Mouse (Mus musculus) frontal cortex, adult (tissue): ENCODE data around the gene 2510002D24Rik.

Experiments used
- ATAC-seq: cut with Nextera tagmentation; 2 replicates; pipeline ENCODE4 v1.9.2; 2017; ENCODE audit warnings: mild to moderate bottlenecking, moderate library complexity, mixed read lengths; ENCODE audit not compliant: low TSS enrichment

Gene 2510002D24Rik

DNA sequence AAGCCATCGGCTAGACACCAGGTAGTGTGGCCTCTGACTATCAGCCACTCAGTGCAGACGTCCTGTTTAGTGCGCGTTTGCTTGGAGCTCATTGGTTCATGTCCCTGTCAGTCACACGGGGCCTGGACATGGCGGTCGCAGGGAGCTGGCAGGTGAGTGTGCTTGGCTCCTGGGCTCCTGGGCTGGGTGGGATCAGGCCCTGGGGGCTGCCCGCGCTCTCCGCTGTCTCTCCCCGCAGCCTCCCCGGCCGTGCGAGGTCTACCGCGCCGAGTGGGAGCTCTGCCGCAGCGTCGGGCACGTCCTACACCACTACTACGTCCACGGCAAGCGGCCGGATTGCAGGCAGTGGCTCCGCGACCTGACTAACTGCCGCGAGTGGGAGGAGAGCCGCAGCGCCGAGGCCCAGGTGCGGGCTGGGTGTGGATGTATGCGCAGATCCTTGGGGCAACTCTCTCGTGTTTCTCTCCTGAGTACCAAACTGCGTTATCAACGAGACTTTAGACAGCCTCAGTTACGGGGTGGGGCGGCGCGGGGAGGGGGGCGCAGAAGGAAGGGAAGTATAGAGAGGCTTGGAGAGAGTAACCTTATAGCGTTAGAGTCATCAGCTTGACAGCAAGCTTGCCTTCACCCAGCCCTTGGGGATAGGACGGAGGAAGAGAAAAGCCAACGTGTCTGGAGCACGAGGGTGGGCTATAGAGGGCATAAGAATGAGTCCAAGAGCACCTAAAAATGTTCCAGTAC lies at the start of gene 2510002D24Rik, which contains the start of gene Gm28539:
TSS of gene 2510002D24Rik (plus strand) at position 111 of the 741 bp plus-strand sequence.
TSS of gene Gm28539 (plus strand) at position 117 of the 741 bp plus-strand sequence.
- ATAC-seq: peak; percentile 99

DNA sequence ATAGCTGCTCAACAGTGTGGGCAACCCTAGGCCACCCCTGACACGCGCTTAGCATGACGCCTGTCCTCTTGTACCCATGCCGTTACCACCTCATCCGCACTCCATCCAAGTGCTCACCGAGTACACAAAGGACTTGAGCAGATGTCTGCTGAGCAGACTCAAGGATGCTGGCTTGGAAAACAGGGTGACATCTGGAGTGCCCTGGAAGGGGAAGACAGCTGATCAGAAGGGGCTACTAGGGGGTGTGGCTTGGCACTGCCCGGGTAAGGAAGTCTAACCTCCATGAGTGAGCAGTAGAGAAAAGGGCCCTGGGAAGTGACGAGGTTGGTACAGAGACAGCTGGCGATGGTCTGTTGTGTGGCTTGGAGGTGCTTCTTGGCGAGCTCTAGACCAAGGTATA lies 49.7 kb upstream of the 2510002D24Rik start:
- no peak for ATAC-seq

DNA sequence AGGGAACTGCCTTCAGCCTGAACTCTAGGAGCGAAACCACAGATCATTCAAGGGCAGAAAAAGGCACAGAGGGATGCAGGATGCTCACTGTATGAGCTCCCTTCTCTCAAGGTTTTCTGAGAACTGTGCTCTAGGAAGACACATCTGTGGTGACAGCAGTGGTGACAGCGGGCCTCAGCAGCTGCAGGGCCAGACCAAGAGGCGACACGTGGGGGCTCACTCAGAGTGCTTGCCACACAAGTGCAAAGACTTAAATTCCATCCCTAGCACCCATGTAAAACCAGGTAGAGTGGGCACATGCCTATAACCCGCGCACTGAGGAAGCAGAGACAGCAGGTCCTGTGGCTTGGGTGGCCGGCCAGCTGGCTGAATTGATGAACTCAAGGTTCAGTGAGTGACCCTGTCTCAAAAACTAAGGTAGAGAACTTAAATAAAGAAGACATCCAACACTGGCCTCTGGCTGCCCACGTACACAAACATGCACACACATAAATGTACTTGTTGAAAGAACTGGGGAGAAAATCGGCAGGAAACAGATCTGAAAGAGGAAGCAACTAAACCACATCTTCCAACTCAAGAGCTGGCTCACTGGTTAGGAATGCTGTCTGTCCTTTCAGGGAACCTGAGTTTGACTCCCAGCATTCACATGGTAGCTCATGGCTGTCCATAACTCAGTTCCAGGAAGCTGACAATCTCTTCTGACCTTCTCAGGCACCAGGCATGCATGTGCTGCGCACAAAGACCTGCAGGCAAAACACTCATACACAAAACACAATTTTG lies 47.6 kb upstream of the 2510002D24Rik start:
- ATAC-seq: no peak

DNA sequence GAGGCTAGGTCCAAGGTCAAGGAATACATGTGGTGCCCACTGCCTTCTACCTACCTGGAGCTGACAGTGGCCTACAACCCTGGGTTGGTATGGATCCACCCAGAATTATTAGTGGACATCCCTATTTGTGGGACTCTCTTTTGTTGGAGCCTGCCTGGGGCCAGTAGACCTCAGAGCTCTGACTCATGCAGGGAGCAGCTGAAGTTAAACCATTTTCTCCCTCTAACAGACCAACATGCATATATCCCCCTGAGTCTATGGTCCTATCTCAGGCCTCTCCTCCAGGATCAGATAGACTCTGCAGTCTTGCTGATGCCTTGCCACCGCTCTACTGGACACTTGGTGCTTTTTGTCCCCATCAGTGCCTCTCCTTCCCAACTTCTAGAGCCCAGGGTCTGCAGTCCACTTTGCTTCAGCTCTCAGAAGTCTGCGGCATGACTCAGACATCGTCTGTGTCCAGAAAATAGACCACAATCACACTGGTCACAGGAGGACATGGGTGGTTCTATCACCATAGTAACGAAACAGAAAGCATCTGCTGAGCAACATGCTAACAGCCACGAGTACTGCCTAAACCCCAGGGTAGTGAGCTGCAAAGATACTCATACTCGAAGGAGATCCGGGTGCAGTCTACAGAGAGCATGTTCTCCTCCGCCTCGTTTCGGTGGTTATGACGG lies 41.0 kb upstream of the 2510002D24Rik start:
- ATAC-seq: peak; percentile 80

DNA sequence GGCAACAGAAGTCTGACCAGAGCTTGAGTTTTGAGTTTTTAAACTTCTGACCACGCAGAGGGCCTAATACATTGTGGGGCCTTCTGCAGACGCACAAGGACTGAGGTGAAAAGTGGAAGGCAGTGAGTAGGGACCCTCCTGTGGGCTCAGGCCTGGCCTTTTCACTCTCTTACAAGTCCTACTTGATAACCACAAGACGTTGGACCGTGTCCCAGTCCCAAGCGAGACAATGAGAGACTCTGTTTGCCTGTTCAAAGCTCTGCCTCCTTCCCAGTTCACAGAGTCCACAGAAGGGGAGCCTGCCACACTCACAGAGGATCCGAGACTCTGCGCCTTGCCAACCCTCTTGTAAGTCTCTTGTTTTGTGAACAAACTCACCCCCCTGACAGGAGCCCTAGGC lies 39.7 kb upstream of the 2510002D24Rik start:
- ATAC-seq: no peak

DNA sequence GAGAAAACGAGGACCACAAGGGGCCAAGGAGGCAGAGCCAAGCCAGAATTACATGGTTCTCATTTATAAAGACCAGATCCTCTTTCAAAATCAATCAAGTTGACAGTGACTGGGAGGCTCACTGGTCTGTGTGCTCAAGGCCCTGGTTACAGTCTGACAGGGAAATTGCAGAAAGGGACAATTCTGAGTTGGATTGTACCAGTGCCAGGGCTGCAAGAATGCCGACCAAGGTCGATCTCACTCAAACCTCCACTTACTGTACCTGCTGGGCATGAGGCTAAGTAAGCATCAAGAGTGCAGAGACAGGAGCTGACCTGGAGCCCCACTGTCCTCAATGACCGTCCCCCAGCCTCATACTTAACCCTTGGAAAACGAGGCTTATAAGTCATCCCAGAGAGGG lies 38.2 kb upstream of the 2510002D24Rik start:
- ATAC-seq: no peak

DNA sequence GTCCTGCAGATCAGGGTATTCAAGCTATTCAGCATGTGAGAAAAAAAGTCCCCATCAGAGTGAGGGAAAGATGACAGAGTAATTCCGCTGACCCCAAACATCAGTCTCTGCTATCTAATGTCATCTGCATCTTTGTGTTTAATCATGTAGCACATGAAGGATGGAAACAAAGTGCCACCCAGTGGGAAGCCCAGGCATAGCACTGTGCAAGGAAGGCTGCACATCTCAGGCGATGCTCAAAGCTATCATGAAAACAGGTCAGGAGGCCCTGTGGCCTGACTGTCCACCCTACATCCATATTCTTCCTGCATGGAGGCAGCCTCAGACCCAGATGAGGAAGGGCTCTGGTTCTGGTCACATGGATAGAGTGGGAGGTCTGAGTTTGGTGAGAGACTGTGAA lies 37.5 kb upstream of the 2510002D24Rik start:
- peak; percentile 84 for ATAC-seq

DNA sequence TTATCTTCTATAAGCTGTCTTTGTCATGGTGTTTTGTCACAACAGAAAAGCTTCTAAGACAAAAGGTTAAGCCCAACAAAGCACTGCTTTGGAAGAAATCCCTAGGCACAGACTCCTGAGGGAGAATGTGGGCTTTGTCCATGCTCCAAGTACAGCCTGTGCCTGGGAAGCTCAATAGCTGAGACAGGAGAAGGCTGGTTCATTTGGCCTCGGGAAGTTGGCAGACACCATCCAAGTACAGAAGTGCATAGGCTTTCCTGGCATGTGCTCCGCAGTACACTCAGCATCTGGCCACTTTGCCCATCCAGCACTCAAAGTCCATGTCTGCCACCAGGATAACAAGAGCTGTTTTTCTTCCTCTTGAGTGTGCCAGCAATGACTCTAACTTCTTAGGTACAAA lies 30.6 kb upstream of the 2510002D24Rik start:
- ATAC-seq: no peak

DNA sequence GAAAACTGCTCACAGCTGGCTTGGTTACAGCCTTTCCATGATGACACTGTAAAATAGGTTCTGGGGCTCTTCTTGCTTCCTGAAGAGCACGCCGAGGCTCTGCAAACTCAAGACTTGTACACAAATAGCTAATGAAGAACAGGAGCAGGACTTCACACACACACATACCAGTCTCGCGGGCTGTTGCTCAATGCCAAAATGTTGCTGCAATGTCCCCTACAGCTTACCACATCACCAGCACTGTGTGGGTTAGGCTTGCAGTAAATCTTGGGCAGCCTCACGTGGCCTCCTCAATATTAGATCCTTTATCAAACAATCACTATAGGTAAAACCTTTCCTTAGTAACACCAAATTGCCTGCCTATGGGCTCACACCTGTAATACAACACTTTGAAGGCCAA lies 27.4 kb upstream of the 2510002D24Rik start:
- ATAC-seq: no peak

DNA sequence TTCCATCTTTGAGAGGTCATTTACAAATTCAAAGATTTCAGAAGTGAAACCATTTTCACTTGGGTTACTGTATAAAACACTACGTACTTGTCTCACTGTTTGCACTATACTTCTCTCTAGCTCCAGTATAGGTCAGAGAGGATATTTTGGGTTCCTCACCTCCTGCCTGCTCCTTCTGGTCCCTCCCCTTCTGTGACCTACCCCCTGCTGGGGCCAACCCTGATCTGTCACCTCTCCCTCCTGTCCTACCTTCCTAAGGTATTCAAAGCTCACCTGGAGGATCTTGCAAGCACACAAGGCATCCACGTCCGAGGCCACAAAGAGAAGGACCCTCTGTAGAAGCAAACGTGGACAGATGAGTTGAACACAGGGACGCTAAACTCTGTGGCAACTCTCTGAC lies 25.3 kb upstream of the 2510002D24Rik start:
- ATAC-seq: no peak

DNA sequence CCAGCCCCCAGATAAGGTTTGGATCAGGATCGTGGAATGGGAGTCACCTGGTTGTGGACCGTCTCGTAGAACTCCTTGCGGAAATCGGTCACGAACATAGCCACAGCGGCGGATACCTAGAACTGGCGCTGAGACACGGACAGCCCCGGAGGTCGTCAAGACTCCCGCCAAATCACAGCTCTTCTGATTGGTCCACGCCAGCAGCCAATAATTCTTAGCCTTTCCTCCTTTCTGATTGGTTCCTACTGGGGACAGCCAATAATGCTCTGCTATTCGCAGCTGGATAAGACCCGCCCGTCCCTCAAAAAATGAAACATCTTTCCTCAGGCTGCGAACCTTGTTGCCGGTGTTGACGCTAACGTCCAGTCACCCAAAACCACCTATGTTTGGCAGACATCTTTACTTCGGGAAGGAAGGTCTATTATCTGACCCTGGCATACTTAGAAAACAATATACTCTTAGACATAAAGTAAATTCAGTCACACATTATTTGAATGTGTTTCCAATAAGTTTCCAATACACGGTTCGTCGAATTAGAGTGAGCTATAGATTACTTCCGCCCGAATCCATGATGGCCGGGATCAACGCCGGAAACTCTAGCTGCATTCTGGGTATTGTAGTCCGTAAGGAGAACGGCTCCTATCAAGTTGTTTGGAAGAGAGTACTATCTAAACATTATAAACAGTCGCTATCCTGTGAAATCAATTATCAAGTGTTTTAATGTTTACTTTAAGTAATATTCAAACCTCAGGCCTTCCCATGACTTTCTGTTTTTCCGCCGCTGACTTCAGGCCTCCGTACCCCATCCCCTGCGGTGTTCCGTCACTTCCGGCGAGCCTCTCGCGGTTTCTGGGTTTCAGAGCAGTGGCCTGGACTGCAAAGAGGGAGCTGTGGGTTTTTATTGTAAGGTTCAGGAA lies 24.7 kb upstream of the 2510002D24Rik start, which contains the start of the genes Ufd1 and Cdc45:
TSS of gene Ufd1 (plus strand) at position 312 of the 917 bp plus-strand sequence.
TSS of gene Cdc45 (minus strand) at position 520 of the 917 bp plus-strand sequence.
- peak; percentile 95 for ATAC-seq

DNA sequence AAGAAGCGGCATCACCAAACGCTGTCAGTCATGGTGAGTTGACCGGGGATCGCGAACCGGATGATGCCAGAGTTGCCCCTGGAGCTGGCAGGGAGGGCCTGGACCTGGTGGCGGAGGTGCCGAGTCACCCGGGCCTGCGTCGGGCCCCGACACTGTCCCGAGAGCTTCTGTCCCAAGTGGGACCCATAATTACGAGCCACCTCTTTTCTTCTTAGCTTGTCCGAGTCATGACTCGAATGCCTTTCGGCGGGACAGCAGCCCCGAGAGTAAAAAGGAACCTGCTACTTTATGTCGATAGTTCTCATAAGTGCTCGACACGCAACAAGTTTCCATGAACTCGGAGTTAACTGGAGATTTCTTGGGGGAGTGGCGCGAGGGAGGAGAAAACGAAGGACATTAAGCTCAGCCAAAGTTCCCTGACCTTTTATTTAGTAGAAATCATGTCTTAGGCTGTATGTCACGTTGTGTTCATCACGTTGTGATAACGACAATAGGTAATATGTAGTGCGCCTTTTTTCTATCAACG lies 23.9 kb upstream of the 2510002D24Rik start:
- ATAC-seq: peak; percentile 18

DNA sequence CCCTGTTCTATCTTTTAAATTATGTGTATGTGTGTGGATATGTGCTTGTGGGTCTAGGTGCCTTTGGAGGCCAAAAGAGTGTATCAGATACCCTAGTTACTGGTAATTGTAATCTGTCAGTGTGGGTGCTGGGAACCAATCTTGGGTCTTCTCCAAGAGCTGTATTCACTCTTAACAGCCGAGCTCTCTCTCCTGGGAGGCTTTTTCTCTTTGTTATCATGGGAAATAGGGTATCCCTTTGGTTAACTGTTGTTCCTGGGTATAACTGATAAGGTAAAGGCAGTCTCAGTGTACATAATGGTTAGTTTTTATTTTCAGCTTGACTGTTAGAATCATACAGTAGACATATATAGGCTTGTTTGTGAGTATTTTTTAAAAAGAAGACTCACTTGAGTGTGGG lies 14.0 kb upstream of the 2510002D24Rik start:
- no peak for ATAC-seq

DNA sequence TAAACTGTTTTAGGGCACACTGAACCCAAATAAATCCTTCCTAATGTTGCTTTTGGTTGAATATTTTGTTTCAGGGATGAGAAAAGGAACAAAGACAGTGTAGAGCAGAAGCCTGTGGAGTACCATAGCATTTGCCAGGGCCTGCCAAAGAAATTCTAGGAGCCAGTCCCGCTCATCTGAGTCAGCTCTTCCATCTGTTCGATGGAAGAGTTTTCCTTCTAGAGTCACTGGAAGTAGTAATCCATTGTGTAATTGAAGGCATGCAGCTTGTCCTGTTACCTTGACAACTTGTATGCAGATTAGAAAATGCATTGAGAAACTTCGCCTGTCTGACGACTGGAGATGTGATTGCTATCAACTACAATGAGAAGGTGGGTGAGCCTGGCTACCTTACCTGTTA lies 13.5 kb upstream of the 2510002D24Rik start:
- ATAC-seq: peak; percentile 95

DNA sequence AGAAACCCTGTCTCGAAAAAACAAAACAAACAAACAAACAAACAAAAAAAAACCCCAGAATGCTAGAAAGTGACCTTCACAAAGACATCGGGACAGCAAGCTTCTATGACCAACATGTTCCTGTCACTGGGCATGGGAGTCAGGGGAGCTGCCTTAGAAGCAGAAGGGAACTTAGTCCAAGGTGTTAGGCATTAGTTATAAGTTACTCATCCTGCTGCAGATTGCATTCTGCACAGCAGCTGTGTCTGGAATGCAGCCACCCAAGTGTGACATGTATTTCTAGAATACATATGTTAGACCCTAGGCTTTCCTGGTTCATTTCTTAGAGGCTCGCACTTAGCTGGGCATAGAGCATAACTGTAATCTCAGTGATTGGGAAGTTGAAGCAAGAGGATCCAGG lies 7.7 kb upstream of the 2510002D24Rik start:
- no peak for ATAC-seq

DNA sequence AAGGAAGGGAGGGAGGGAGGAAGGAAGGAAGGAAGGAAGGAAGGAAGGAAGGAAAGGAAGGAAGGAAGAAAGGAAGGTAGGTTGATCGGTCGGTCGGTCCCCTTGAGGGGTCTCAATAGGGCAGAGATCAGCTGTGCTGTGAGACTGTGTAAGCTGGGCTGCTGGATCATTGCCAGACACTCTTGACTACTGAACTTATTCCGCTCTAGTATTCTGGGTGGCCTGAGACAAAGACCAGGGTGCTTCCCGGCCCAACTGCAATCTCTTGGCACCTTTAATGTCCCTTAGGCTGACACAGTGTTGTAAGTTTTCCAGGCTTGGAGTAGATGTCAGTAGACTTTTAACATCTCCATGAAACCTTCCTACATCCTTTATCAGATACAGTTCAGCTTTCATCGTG lies 7.3 kb upstream of the 2510002D24Rik start:
- ATAC-seq: no peak

DNA sequence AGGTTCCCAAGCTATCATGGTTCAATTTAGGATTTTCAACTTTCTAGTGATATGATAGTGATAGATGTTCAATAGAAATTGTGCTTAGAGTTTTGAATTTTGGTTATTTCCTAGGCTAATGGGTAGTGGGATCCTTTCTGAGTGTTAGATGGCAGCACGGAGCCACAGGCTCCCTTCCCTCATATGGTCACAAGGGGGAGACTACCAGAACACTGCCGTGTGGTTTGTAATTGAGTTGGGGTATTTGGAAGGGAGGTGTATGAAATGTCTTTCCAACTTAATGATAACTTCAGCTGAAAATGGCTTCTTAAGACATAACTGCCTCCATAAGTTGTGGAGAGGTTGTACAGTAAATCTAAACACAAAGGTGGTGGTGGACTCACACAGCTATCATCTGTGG lies 2.9 kb upstream of the 2510002D24Rik start:
- ATAC-seq: no peak

DNA sequence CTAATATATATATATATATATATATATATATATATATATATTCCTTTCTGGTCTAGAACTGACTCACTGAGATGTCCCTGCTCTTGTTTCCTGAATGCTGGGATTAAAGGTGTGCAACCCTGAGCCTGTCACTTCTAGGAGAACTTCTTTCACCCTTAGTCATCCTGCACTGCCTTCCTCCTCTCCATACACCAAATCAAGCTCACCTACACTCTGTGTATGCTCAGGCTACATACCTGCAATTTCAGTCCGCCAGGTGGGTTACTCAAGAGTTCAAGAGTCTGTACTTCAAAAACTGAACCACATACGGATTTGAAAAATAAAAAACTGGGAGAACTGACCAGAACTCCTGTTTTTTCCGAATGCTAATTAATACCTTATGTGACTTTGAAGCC lies 308 bp upstream of the 2510002D24Rik start:
- ATAC-seq: peak; percentile 27

DNA sequence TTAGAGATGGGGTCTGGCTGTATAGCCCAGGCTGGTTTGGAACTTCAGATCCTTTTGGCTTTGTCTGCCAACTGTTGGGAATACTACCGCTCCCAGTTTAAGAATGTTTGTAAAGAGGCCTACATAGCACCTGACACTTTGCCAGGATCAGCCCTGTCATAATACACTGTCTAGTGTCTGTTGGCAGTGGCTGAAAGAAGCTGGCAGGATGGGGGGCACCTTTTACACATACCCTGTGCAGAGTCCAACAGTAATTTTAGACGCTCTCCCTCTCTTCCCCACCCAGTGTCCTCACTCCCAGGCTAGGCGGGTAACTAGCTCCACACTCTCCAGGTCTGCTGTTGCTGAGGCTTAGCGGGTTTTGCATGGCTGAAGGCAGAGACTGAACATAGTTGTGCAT lies 2.0 kb downstream of the 2510002D24Rik start:
- ATAC-seq: no peak

DNA sequence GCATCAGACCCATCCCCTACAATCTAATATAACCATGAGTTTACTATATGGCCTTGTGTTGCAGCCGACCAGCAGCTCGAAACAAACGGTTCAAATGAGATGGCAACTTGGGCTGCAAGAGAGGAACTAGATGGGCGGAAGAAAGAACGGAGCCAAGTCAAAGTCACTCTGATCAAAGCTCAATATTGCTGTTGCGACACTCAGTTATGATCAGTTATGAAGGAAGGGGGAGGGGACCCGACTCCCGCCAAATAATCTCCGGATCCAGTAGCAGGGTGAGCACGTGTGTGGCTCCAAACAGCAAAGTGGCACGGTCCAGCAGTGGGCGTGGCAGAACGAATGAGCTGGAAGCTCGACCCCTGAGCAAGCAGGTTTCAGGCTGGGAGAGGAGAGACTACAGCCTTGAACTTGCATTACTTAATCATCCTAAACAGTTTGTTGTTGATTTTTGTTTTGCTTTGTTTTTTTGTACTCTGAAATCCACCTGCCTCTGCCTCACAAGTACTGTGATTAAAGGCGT lies 10.0 kb downstream of the 2510002D24Rik start:
- ATAC-seq: no peak
